Mouse (Mus musculus) thymus, adult 2 months (tissue): ENCODE data around the gene Aga.

Experiments used
- CTCF ChIP-seq: fragments of 200-500 bp; IDR thresholded peaks from 2 replicates; pipeline ENCODE4 v1.5.1; 2012; ENCODE audit warnings: mild to moderate bottlenecking, control low read depth, low read length, moderate library complexity, borderline replicate concordance; ENCODE audit not compliant: control insufficient read depth, poor library complexity, insufficient read depth; ENCODE audit errors: extremely low read depth
- POLR2A ChIP-seq: fragments of 200-500 bp; IDR thresholded peaks from 2 replicates; pipeline ENCODE4 v1.6.1; 2012; ENCODE audit warnings: mild to moderate bottlenecking, low read length, control low read depth, moderate library complexity; ENCODE audit not compliant: control insufficient read depth, poor library complexity, insufficient read depth; ENCODE audit errors: extremely low read depth

GRCm38 (mm10) chr8:53511551-53512127, at the start of gene Aga:
- TF ChIP-seq CTCF, result 0 out of 2 replicates have a peak, but pooled peaks have one; percentile 28
- TF ChIP-seq POLR2A, result peak; percentile 79
